Mouse (Mus musculus): ENCODE measurements around the gene Bsn.
A peak's percentile ranks its signal among the peaks of the same experiment; 100 is the strongest.
"Not testable (repeated sequence)": the region's sequence is repeated elsewhere in the genome, so short reads cannot be mapped to it uniquely, and the experiment has no call there.

Gene Bsn

DNA sequence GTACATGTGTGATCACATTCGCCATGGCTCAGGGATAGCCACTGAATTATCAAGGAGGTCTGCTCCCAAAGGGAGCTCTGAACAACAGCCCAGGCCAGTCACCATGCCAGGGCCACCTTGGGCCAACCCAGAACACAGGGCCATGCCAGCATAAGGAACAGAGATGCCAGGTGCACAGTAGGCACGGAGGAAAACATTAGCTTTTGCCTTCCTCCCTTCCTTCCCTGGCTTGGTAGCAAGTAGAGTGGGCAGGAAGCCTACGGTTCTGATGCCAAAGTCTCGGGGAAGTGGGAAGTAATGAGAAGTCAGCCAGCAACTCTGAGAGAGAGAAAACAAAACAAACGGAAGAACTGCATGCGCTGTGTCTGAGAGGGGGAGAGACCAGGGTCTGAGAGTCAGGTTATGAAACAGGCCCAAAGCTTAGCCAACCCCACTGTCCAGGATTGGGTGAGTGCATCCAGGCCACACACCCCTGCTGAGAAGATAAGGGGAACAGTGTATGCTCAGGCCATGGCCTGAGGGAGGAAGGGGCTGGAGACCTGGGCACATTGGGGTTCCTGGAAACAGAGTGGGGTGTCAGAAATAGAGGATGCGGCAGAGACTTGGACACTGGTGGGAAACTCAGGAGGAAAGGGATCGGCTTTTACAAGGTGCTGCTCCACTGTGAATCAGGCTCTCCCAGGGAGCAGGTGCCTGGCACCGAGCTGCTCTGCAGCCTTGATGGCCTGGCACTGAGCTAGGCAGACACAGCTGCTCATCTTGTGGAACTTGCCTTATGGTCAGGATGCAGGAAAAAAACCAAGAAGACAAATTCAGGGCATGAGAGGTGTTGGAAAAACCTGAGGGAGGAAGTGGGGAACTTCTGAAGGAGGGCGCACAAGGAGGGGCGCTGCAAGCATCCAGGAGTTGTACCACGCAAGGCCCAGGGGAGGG, 36.4 kb downstream of the Bsn start:
- peak; percentile 82 for ATAC-seq (ENCODE audit: insufficient number of reproducible peaks, low FRiP score, low TSS enrichment)

DNA sequence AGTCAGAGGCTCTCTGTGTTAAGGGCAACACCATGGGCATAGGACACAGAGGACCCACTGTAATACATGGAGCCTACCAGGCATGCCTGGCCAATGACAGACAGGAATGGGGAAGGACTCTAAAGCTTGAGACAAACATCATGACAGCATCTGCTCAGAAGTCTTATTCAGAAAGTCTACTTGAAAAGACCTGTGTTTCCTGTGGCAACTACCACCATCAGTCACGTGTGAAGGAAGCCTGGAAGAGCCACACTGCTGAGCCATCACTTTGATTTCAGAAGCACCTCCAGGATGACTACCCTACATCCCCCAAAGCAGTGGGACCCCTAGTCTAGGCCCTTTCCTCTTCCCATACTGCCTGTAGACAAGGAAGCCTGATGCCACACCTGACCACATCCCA, 39.7 kb downstream of the Bsn start:
- no peak for ATAC-seq (ENCODE audit: insufficient number of reproducible peaks, low FRiP score, low TSS enrichment)

DNA sequence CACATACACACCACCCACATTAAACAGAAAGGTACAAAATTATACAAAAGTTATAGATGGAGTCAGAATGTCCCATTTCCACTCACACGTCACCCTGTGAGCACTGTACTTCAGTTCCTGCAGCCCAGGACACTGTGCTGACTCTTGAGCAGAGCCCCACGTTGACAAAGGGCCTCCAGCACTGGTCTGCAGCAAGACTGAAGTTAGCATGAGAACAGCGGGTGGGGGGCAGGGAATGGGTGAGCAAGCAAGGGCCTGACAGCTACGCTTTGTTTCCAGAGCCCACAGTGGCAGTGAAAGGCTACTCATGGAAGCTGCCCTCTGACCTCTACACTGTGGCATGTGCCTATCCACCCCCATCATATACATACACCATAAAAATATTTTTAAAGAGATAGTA, 40.4 kb downstream of the Bsn start:
- ATAC-seq (ENCODE audit: insufficient number of reproducible peaks, low FRiP score, low TSS enrichment) = no peak

DNA sequence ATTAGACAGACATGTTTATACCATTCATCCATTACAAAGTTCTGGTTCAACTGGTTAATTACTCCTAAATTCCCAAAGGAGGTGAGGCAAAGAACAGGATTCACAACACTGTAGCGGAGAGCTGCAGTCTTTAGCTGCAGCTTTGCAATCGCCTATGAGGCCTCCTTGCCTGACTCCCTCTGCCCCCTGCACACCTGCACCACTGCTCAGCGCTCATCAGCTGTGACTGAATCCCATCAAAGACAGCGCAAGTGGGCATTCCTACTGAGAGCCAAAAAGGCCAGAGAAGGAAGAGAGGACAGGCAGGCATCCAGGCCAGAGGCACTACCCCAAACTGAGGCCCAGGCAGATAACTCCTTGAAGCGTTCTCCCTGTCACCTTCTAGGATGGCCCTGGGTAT, 42.6 kb downstream of the Bsn start:
- ATAC-seq (ENCODE audit: insufficient number of reproducible peaks, low FRiP score, low TSS enrichment) = no peak

DNA sequence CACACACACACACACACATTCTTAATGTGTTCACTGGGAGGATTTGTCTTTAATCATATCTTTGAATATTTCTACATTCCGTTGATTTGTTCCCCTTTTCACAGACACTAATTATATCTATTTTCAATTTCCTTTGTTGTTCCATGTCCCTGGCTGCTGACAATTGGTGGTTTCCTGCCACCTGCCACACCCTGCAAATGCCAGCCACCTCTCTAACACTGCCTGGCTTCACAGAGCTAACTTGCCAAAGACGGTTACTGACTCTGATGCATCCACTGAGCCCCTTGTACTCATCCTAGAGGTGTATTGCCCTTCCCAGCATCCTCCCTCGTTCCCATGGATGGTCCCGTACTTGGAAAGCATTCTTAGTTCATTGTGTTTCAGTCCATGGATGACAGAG, 43.7 kb downstream of the Bsn start:
- ATAC-seq (ENCODE audit: insufficient number of reproducible peaks, low FRiP score, low TSS enrichment) = 0 out of 2 replicates have a peak, but pooled peaks have one; percentile 43

DNA sequence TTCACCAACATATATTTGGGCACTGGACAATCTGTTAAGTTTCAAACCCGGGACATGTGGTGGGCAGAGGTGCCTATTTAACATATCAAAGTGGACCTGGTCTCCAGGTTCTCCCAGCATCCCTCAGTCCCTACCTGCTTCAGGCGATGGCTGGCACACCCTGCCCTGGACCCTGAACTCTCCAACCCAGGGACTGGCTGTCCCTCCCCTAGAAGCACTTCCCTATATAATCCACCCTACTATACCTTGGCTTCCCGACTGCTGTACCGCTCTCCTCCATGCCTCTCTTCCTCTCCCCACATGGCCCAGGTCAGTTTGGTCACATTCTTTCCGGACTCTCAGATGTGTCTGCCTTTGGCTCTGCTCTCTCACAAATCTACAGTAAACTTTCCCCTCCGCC, 44.4 kb downstream of the Bsn start:
- no peak for ATAC-seq (ENCODE audit: insufficient number of reproducible peaks, low FRiP score, low TSS enrichment)

DNA sequence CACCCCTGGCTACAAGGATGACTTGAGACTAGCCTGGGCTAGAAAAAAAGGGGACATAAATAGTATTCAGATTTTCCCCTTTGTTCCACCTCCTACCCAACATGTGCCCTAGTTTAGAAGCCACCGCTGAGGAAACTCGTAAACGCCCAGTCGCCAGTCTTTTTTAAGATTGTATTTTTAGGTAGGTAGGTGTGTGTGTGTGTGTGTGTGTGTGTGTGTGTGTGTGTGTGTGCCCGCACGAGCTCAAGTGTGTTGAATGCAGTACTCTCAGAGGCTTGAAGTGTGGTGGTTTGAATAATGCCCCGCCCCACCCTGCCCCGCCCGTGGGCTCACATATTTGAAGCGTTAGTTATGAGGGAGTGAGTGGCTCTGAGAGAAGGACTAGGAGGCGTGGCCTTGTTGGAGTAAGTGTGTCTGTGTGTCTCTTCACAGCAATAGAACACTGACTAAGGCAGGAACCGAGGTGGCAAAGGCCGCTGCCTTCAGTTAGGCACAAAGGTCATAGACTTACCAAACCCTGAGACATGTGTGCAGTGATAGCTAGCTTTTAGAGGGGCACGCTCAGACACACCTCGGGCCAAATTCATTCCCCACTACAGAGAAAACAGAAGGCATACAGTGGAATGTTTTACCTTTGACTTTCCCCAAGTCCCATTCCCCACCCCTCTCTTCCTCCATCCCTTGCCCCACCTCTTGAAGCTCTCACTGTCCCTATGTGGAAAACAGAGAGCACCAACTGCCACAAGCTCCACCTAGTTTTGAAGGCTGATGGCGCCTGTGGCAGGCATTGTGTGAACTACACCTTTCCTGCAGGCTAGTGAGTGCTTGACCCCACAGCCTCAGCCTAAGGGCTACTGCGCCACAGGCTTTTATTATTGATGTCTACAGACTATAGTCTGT, 45.6 kb downstream of the Bsn start:
- no peak for ATAC-seq (ENCODE audit: insufficient number of reproducible peaks, low FRiP score, low TSS enrichment)

DNA sequence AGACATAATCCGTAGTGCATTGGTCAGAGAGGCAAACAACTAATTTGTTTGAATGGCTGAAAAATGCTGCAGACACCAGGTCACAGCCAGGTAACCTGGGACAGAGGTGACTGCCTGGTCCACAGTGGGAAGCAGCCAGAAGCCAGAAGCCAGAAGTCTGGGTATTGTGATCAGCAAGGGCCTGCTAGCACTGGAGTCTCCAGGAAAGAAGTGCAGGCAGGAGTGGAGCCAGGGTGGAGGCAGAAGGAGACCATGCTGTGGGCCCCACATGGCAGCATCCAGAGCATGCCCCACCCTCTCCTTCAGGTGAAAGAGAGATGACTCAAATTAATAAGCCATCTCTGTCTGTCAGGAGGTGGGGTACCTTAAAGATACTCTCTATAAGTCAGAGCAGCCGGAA, 46.7 kb downstream of the Bsn start:
- ATAC-seq (ENCODE audit: insufficient number of reproducible peaks, low FRiP score, low TSS enrichment) = no peak

DNA sequence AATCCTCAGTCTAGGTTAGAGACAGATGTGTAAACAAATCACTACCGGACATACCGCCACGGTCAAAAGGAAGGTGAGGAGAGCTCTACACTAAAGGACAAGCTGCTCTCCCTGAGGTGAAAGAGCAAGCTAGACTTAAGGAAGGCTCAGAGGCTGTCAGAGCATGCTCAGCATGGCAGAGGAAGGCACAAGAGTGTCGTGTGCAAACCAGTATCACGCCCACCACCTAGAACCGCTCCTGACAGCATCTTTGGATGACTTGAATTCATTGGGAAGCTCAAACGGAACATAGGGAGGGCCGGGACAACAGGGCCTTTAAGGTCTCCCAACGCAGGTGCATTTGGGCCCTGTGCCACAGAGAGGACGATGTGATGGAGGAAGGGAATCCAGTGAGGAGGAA, 48.8 kb downstream of the Bsn start:
- no peak for ATAC-seq (ENCODE audit: insufficient number of reproducible peaks, low FRiP score, low TSS enrichment)

DNA sequence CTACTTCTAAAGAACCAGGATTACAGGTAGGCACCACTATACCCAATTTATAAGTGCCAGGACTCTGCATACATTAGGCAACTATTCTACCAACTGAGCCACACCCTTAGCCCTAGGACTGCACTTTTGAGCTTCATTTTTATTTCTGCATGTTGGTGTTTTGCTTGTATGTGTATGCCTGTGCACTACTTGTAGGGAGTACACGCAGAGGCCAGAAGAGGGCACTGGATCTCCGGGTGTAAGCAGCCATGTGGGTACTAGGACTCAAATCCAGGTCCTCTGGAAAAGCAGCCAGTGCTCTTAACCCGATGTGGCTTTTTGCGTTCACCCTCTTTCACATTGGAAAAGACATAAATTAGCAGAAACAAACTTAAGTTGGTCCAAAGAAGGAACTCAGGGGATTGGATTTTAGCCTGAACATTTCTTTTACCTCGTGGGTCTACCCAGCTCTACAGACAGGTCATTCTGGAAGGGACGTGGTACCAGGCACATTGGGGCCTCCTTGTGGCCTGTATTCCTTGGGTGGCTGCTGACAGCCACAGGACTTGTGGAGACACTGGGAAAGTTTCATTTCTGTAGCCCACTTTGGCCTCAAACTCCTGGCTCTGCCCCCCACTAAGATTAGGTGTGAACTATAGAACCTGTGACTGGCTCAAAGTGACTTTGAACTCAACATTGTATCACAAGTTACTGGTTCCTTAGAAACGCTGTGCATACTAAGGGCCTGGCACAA, 50.1 kb downstream of the Bsn start:
- ATAC-seq (ENCODE audit: insufficient number of reproducible peaks, low FRiP score, low TSS enrichment) = no peak

DNA sequence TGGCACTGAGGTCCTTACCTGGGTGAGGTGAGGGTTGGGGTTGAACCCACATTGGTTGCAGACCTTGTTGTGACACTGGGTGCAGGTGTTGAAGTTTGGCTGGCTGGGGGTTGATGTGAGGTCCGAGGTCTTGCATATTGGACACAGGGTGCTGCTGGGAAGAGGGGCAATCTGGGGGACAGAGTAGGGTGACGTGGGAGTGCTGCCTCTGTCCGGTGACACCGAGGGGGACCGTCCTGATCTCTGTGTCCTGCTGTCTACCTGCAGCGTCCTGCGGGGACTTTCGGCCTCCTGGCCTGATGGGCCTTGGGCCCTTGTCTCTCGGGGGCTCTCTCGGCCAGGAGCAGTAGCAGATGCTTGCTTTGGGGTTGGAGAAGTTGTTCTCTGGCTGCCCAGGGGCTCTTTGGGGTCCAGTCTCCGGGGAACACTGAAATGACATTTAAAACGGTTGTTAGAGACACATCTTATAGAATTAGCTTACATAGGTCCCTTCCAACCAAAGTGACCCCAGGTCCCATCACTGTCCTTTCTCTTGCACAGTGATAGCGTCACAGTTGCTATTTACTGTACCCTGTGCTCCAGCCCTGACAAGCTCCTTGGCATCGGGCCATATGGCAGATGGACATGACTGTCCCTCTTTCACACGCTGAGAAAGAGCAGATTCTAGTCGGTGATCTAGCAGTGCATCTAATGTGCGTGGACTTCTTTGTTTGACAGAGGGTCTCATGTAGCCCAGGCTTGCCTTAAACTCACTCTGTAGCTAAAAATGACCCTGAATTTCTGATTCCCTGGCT, 50.8 kb downstream of the Bsn start:
- ATAC-seq (ENCODE audit: insufficient number of reproducible peaks, low FRiP score, low TSS enrichment) = peak; percentile 46; the same call in 1 of the 2 replicates

DNA sequence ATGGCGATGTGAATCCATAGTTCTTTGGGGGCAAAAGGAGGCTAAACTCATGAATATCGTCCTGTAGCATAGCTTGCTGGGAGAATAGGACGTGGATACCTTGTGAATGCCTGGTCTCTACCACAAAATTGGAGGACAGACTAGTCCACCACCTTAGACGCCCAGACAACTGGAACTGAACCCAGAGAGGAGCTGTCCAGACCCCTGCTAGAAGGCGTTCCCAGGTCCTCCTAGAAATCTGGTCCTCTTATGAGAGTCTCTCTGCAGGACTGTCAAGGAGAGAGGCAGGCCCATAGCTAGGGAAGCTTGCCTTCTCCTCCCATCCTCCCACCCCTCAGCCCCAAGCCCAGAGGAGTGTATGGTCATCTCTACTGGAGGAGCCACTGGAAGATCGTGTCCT, 52.1 kb downstream of the Bsn start:
- ATAC-seq (ENCODE audit: insufficient number of reproducible peaks, low FRiP score, low TSS enrichment) = no peak

DNA sequence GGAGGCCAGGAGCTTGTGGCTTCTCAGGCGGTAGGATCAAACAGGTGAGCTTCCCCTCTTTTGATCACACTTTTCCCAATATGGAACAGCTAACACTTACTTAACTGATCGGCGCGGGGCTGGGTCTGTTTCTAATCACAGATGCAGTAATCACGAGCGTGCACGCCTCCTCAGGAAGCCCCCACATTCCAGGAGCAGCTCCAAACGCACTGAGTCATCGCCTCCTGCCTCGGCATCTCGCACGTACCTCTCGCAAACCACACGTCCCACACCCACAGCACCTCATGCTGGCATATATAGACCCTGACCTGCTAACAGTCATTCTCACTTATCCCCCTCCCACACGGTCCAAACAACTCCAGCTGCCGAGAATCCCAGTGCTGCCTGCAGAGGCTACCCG, 52.7 kb downstream of the Bsn start:
- no peak for ATAC-seq (ENCODE audit: insufficient number of reproducible peaks, low FRiP score, low TSS enrichment)

DNA sequence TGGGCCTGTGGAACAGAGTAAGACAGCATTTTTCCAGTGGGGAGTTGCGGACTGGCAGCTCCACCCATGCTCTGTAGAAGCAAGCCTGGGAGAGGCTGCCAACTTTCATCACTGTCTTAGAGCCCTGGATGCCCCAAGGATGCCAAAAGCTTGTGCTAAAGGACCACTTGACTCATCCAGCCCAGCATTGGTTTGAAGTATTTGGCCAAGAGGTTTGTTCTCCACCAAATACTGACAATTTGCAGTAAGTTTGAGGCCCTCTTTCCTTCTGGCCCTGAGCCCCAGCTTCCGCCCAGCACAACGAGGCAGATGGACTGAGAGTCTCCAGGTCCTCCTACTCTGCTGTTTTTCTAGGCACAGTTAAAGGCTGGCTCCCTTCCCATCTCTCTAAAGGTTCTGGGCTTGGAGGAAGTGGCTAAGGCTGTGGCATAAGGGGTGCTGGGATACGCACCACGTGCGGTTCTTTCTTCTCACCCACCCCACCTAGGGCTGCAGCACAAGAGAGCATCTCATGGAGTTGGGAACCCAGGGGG, 53.2 kb downstream of the Bsn start:
- peak; percentile 32; the same call in 1 of the 2 replicates for ATAC-seq (ENCODE audit: insufficient number of reproducible peaks, low FRiP score, low TSS enrichment)

DNA sequence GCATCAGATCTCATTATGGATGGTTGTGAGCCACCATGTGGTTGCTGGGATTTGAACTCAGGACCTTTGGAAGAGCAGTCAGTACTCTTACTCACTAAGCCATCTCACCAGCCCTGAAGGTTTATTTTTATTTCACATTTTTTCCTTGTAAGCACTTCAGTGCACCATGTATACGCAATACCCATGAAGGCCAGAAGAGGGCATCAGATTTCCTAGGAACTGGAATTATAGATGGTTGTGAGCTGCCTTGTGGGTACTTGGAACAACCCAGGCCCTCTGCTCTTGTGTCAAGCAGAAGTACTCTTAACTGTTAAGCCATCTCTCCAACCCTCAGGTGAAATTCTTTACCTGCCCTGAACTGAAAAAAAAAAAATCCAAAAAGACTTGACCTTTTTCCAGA, 54.0 kb downstream of the Bsn start:
- ATAC-seq (ENCODE audit: insufficient number of reproducible peaks, low FRiP score, low TSS enrichment) = no peak

DNA sequence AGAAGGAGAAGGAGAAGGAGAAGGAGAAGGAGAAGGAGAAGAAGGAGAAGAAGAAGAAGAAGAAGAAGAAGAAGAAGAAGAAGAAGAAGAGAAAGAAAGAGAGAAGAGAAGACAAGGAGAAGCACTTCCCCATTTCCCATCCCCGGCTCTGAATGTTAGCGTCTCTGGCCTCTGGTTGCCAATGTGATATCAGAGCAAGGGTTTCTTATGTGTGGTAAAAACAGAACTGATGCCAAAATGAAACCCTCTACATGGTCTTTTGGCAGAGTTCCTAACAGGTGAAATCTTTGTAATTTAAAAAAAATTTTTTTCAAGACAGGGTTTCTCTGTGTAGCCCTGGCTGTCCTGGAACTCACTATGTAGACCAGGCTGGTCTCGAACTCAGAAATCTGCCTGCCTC, 54.5 kb downstream of the Bsn start:
- not testable (repeated sequence) for ATAC-seq (ENCODE audit: insufficient number of reproducible peaks, low FRiP score, low TSS enrichment)

DNA sequence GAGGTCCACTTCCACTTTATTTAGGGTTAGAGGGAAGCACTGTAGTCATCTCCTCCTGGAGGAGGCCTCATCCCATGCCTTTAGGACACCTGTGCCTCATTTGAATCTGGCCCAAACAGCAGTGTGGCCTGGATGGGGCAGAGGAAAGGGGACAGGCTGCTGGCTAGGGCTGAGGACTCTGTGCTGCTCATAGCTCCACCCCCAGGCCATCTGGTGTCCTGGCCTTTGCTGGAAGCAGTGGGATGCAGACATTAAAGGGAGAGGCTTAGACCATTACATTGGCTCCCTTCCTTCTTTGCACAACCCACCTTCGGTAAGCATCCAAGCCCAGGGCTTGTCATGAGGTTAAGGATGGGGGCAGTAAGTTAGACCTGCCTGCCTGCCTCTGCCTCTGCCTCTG, 56.7 kb downstream of the Bsn start:
- peak; percentile 51; the same call in 1 of the 2 replicates for ATAC-seq (ENCODE audit: insufficient number of reproducible peaks, low FRiP score, low TSS enrichment)

DNA sequence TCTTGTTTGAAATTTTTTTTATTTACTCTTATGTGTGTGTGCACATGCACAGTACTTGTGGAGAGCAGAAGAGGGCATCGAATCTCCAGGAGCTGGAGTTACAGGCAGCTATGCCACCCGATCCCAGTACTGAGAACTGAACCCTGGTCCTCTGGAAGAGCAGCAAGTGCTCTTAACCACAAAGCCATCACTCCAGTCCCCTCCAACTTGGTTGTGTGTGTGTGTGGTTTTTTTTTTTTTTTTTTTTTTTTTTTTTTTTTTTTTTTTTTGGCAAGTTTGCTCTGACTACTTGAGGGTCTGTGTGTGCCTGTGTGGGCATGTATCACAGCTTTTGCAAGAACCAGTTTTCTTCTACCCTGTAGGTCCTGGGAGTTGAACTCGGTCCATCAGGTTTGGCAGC, 57.8 kb downstream of the Bsn start:
- ATAC-seq (ENCODE audit: insufficient number of reproducible peaks, low FRiP score, low TSS enrichment) = no peak

DNA sequence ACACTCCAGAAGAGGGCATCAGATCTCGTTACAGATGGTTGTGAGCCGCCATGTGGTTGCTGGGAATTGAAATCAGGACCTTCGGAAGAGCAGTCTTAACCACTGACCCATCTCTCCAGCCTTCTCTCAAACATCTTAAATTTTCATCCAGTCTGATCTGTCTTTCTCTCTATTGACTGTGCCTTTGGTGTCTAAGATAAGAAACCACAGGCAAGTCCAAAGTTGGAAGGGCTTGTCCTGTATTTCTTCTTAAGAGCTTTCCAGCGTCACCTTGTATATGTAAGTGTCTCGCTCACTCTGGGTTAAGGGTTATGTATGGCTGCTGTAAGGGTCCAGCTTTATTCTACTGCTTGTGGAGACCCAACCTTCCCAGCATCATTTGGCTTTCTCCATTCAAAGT, 58.7 kb downstream of the Bsn start:
- ATAC-seq (ENCODE audit: insufficient number of reproducible peaks, low FRiP score, low TSS enrichment) = no peak

Data from cerebellum, adult (tissue).